Mouse (Mus musculus) limb, embryonic 10.5 days (tissue): ENCODE results near the gene Ces2e. TPM values are rescaled to one million over a fixed set of nuclear protein-coding genes. Genes with fewer than 3 reads are reported as not detected.
"Not testable (repeated sequence)": the region's sequence is repeated elsewhere in the genome, so short reads cannot be mapped to it uniquely, and the experiment has no call there.

Source experiments
- DNase-seq: peaks from one replicate; pipeline ENCODE4 v3.0.0-alpha.2; 2017; ENCODE audit warnings: low spot score
- H3K27ac ChIP-seq: fragments of 300-500 bp; sonication (generic); 2 replicates; pipeline ENCODE4 v1.5.1; 2016; ENCODE audit warnings: mild to moderate bottlenecking
- H3K27me3 ChIP-seq: fragments of 300-500 bp; sonication (generic); 2 replicates; pipeline ENCODE4 v1.6.1; 2016; ENCODE audit warnings: low read depth, mild to moderate bottlenecking; ENCODE audit not compliant: poor library complexity, severe bottlenecking
- H3K36me3 ChIP-seq: fragments of 300-500 bp; sonication (generic); 2 replicates; pipeline ENCODE4 v1.6.1; 2016; ENCODE audit warnings: mild to moderate bottlenecking, moderate library complexity
- H3K4me1 ChIP-seq: fragments of 300-500 bp; sonication (generic); 2 replicates; pipeline ENCODE4 v1.6.1; 2016
- H3K4me3 ChIP-seq: fragments of 300-500 bp; sonication (generic); 2 replicates; pipeline ENCODE4 v1.5.1; 2016; ENCODE audit warnings: mild to moderate bottlenecking, moderate library complexity
- H3K9me3 ChIP-seq: fragments of 300-500 bp; sonication (generic); replicated peaks from 2 replicates; pipeline ENCODE4 v1.6.1; 2016; ENCODE audit warnings: mild to moderate bottlenecking
- WGBS: fragments of 180-500 bp; shearing (Covaris S2); methylation state at CpG from one replicate; pipeline ENCODE4 v1.1.7; 2016; 5-methylcytosine and 5-hydroxymethylcytosine counted together
- polyA plus RNA-seq: library from polyadenylated mRNA; unstranded; fragments of >200 nt; fragmentation: Nextera tagmentation; extraction: Ambion mirVana; gene quantifications from 2 replicates; pipeline ENCODE4 v1.2.1, GENCODE M21; 2016

Gene Ces2e
- polyA plus RNA-seq, result not detected in 2 replicates

DNA sequence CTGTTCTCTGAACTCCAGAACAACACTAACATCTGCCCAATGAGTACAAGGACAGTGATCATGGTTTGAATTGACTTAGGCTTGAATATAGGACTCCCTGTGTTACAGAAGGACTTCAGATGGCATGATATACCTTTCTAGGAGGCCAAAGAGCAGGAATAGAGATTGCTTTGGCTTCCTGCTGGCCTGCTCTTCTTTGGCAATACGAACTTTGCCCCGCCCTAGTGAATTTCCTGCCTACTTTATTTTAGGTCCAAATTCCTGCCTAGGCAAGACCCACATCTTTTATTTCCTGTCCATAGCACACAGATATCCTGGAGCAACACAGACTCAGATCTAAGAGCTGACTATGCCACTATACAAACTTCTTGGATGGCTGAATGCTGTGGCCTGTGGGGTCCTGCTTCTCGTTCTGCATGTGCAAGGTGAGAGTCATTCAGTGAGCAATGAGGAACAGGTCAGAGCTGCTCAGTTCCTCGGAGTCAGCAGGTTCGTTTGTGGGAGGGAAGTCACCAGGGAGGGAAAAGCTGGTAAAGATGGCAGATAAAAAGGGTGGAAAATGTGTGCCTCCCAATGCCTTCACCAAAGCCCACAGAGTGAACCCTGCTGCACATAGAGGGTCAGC lies at the start of gene Ces2e:
Gene Ces2e (plus strand): TSS at position 289 of the 625 bp plus-strand sequence.
- Histone ChIP-seq H3K27me3 (no peaks in the 10 kb centered on the region), H3K9me3 (no peaks in the 10 kb centered on the region), H3K4me3 (no peak within 1 kb of the TSS), H3K36me3 (no peaks in the 10 kb centered on the region), H3K27ac (no peak within 1 kb of the TSS), H3K4me1 (no peaks in the 10 kb centered on the region)
- DNase-seq, result no peak
- whole genome bisulfite sequencing, result 75% methylated on average over 5 of the region's 5 CpGs

DNA sequence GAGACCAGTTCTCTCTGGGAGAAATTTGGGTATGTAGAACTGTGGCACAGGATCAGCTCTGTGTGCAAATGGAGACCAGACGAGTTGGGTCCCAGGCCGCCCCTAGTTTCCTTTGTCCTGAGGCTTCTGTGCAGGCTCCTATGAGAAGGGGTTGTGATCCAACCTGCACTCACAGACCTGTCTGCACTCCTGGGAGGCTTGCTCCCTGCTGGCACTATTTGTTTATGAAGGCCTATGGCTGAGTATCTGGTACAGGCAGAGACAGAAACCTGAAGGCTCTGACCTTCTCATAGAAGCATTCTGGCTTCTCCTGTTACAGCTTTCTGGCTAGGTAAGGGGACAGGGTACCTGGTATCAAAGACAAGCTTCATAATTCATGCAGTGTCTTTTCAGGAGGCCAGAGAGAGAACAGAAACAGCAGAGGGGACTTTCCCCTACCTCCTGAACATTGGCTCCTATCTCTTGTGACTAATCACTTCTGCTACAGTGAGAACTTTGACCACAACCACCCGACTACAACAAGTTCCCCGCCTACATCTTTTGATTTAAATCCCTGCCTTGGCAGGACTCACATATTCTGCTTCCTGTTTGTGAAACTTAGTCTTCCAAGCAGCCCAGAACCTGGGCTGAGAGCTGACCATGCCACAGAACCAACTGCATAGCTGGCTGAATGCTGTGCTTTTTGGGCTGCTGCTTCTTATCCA lies 39.7 kb upstream of the Ces2e start:
- H3K27me3 ChIP-seq, H3K4me3 ChIP-seq, H3K4me1 ChIP-seq, H3K36me3 ChIP-seq, DNase-seq, H3K27ac ChIP-seq, H3K9me3 ChIP-seq: not testable (repeated sequence)
- no CpG with 5 or more reads among the region's 4 CpGs for WGBS

DNA sequence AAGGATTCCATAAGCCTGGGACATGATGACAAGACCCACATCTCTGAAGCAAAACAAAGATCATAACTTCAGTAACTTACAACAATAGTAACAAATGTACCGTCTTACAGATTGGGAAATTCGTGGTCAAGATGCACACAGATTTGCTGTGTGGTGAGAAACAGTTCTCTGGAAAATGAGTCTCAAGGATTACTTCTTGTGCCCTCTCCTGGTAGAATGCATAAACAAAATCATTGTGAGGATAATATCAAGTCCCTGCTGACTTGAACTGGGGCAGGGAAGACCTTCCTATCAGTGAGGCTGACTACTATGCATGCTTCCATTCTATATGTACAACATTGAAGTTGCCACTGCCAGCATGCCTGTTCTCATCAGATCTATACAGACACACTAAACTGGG lies 24.3 kb upstream of the Ces2e start:
- Histone ChIP-seq H3K36me3 (no peaks in the 10 kb centered on the region), H3K9me3 (no peaks in the 10 kb centered on the region), H3K4me3 (no peak overlapping the region), H3K27me3 (no peaks in the 10 kb centered on the region), H3K4me1 (no peaks in the 10 kb centered on the region), H3K27ac (no peak overlapping the region)
- 82% methylated on average over 2 of the region's 2 CpGs for WGBS
- DNase-seq, result no peak

DNA sequence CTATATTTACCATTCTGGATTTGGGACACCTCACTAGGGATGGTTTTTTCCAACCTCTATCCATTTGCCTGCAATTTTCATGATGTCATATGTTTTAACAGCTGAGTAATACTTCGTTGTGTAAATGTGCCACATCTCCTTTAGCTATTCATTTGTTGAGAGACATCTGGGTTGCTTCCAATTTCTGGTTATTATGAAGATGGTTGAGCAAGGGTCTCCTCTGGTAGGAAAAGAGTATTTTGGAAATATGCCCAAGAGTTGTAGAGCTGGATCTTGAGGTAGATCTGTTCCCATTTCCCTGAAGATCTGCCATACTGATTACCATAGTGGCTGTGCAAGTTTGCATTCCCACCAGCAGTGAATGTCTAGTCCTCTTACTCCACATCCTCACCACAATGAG lies 18.9 kb upstream of the Ces2e start:
- Histone ChIP-seq H3K36me3 (no peaks in the 10 kb centered on the region), H3K27ac (no peak overlapping the region), H3K27me3 (no peaks in the 10 kb centered on the region), H3K4me1 (no peaks in the 10 kb centered on the region), H3K4me3 (no peak overlapping the region), H3K9me3 (no peaks in the 10 kb centered on the region)
- 60% methylated on average over 1 of the region's 1 CpGs for WGBS
- peak; percentile 3 for DNase-seq

DNA sequence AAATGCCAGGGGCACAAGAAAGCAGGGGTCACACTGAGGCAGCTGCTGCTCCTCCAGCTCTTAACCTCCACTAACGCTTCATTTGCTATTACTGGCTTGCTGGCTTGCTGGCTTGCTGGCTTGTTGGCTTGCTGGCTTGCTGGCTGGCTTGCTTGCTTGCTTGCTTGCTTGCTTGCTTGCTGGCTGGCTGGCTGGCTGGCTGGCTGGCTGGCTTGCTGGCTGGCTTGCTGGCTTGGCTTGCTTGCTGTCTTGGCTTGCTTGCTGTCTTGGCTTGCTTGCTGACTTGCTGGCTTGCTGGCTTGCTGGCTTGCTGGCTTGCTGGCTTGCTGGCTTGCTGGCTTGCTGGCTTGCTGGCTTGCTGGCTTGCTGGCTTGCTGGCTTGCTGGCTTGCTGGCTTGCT lies 17.0 kb upstream of the Ces2e start:
- H3K27me3 ChIP-seq, H3K27ac ChIP-seq, H3K9me3 ChIP-seq, H3K4me3 ChIP-seq, H3K4me1 ChIP-seq, H3K36me3 ChIP-seq, DNase-seq: not testable (repeated sequence)
- 86% methylated on average over 1 of the region's 1 CpGs for WGBS

DNA sequence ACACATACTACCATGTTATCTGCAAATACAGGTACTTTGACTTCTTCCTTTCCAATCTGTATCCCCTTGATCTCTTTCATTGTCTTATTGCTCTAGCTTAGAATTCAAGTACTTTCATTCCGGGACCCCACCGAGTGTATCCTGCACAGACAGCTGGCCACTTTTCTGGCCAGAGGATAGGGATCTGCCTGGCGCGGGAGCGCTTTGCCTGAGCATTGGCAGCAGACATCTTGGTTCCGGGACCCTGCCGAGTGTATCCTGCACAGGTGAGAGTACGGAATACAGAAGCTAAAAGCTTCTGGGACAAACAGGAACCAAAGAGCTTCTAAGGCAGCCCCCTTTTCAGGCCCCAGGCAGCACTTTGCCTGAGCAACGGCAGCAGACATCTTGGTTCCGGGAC lies 16.4 kb upstream of the Ces2e start:
- 96% methylated on average over 10 of the region's 10 CpGs for WGBS
- not testable (repeated sequence) for H3K4me3 ChIP-seq, H3K27me3 ChIP-seq, H3K27ac ChIP-seq, DNase-seq, H3K4me1 ChIP-seq, H3K9me3 ChIP-seq, H3K36me3 ChIP-seq

DNA sequence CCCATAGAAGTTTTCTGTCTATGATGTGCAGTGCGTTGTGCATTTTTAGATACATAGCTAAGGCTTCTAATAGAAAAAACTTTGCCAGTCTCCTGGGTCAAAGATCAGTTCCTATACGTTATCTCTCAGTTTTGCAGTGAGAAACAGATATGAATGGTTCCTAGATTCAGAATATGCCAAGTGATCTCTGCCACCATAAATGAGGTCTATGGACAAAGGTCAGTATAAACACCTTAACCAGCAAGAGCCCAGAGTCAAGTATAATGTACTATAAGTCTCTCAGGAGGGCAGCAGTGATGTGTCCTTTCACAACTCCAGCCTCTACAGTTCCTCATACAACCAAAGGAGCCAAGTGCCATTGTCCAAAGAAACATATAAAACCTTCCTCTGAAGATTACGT lies 1.2 kb downstream of the Ces2e start:
- Histone ChIP-seq H3K27ac (no peak overlapping the region), H3K9me3 (no peaks in the 10 kb centered on the region), H3K36me3 (no peaks in the 10 kb centered on the region), H3K4me1 (no peaks in the 10 kb centered on the region), H3K27me3 (no peaks in the 10 kb centered on the region), H3K4me3 (no peak overlapping the region)
- no peak for DNase-seq
- 91% methylated on average over 3 of the region's 3 CpGs for WGBS

DNA sequence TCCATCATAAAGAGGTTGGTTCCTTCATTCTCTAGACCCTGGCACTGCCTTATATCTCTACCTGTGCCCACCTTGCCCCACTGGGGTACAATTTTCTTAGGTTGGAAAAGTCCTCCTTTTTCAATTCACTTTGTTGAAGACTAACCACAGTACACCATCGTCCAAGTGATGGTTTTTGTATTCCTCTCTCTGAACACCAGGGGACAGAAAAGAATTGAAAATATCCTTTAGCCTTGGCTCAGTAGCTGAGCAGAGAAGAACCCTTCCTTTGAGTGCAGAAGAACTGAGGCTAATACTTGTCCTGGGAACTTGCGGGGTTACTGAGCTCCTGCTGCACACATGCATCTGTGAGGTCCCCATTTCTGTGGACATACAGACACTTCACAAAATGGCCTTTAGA lies 18.6 kb downstream of the Ces2e start:
- H3K4me1 ChIP-seq, result no peaks in the 10 kb centered on the region
- no peak for DNase-seq
- H3K36me3 ChIP-seq, result no peaks in the 10 kb centered on the region
- 85% methylated on average over 2 of the region's 2 CpGs for WGBS
- no peak overlapping the region for H3K4me3 ChIP-seq
- H3K27me3 ChIP-seq, result no peaks in the 10 kb centered on the region
- H3K9me3 ChIP-seq, result no peaks in the 10 kb centered on the region
- no peak overlapping the region for H3K27ac ChIP-seq

DNA sequence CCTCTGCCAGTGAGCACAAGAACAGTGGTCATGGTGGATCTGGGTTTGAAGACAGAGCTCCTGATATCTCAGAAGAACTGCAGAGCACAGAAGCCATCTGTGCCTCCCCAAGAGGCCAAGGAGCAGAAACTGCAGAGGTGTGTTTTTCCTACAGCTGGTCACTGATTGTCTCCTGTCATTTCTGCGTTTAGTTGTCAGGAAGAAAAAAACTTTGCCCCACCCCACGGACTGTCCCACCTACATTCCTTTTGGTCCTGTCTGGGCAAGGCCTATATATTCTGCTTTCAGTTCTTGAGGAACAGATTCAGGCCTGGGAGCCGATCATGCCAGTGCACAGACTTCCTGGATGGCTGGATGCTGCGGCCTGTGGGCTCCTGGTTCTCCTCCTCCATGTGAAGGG lies 21.0 kb downstream of the Ces2e start, which contains the start of gene Ces2f:
Gene Ces2f (plus strand): TSS at position 301 of the 400 bp plus-strand sequence.
- H3K4me1 ChIP-seq, result no peaks in the 10 kb centered on the region
- H3K9me3 ChIP-seq, result no peaks in the 10 kb centered on the region
- H3K27me3 ChIP-seq, result no peaks in the 10 kb centered on the region
- WGBS, result 80% methylated on average over 4 of the region's 4 CpGs
- no peaks in the 10 kb centered on the region for H3K36me3 ChIP-seq
- no peak within 1 kb of the TSS for H3K27ac ChIP-seq
- DNase-seq, result no peak
- H3K4me3 ChIP-seq, result no peak within 1 kb of the TSS

DNA sequence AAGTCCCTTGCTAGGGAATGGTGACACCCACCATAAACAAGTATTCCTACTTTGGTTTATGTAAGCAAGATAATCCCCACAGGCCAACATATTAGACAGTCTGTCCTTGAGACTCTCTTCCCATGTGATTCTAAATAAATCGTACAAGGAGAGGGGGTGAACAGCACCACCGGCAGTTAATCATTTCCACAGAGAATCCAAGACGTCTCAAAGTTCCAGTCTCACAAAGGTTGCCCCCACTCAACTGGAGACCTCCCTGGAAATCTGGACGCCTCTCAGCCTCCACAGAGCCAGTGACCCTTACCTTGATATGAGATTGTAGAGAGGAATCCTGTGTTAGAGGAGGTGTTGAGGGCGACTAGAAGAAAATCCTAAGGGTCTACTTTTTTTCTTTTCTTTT lies 23.0 kb downstream of the Ces2e start:
- no peak for DNase-seq
- whole genome bisulfite sequencing, result 89% methylated on average over 5 of the region's 5 CpGs
- no peak overlapping the region for H3K27ac ChIP-seq
- no peaks in the 10 kb centered on the region for H3K36me3 ChIP-seq
- H3K4me3 ChIP-seq, result no peak overlapping the region
- H3K4me1 ChIP-seq, result no peaks in the 10 kb centered on the region
- no peaks in the 10 kb centered on the region for H3K9me3 ChIP-seq
- H3K27me3 ChIP-seq, result no peaks in the 10 kb centered on the region

DNA sequence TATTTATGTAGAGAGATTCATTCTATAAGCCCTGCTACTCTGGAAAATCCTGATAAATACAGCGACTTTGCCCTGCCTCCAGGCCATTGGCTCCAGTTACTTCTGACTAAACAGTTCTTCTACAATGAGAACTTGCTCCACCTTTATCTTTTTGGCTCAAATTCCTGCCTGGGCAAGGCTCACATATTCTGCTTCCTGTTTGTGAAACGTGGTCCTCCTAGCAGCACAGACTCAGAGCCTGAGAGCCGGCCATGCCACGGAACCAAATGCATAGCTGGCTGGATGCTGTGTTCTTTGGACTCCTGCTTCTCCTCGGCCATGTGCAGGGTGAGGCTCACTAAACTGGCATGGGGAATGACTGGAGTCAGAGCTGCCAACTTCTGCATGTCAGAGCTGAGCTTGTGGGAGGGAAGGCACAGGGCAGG lies 35.5 kb downstream of the Ces2e start, which contains the start of gene Ces2g:
Gene Ces2g (plus strand): TSS at position 182 of the 425 bp plus-strand sequence.
- Histone ChIP-seq H3K4me3 (no peak within 1 kb of the TSS), H3K9me3 (no peaks in the 10 kb centered on the region), H3K4me1 (no peaks in the 10 kb centered on the region), H3K36me3 (no peaks in the 10 kb centered on the region), H3K27ac (no peak within 1 kb of the TSS), H3K27me3 (no peaks in the 10 kb centered on the region)
- 75% methylated on average over 5 of the region's 5 CpGs for WGBS
- DNase-seq, result no peak

DNA sequence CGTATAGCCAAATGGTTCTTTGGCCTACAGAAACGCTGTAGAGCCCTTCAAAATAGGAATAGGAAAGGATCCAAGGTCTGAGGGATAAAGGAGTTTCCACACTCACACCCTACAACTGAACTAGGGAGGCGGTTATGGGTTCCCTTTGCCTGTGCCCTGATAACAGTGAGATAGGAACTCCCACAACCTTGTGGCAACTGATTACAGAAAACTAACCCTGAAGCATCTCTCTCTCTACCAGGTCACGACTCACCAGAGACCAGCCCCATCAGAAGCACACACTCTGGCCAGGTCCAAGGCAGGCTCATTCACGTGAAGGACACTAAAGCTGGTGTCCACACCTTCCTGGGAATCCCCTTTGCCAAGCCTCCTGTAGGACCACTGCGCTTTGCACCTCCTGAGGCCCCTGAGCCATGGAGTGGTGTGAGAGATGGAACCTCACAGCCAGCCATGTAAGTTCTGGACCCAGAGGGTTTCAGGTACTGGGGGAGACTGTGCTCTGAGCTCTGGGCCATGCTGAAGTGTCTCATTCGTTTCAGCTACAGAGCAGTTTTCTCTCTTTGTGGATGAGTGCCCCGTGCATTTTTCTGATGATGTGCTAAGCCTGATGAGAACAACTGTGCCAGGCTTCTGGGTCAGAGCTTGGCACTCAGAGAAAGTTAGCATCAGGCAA lies 36.3 kb downstream of the Ces2e start:
- Histone ChIP-seq H3K36me3 (no peaks in the 10 kb centered on the region), H3K4me3 (no peak overlapping the region), H3K9me3 (no peaks in the 10 kb centered on the region), H3K4me1 (no peaks in the 10 kb centered on the region), H3K27ac (no peak overlapping the region), H3K27me3 (no peaks in the 10 kb centered on the region)
- no peak for DNase-seq
- 81% methylated on average over 8 of the region's 8 CpGs for WGBS

DNA sequence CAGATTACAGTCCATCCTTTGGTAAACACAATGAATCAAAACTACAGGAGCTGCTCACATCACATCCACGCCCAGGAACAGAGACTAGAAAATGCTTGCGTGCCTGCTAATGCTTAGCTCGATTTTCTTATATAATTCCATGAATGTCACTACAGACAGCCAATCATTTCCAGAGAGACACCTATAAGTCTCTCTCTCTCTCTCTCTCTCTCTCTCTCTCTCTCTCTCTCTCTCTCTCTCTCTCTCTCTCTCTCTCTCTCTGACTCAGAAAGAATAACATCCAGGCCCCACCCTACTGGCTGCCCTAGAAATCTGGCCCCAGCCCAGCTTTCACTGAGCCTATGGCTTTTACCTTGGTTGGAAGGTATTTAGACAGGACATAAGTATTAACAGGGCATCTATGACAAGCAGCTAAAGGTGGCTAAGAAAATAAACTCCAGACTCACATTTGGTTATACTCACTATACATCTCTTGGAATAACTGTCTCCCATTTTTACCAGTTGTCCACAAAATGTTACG lies 37.4 kb downstream of the Ces2e start:
- H3K4me1 ChIP-seq, result no peaks in the 10 kb centered on the region
- no peak overlapping the region for H3K4me3 ChIP-seq
- H3K36me3 ChIP-seq, result no peaks in the 10 kb centered on the region
- H3K27me3 ChIP-seq, result no peaks in the 10 kb centered on the region
- H3K27ac ChIP-seq, result no peak overlapping the region
- 87% methylated on average over 4 of the region's 4 CpGs for WGBS
- H3K9me3 ChIP-seq, result no peaks in the 10 kb centered on the region
- no peak for DNase-seq
